ENCODE assay signal across 18 mouse cellular contexts in genomic region chr1:38448854-38449253, GRCm38 (mm10).
DNase-seq lines count a peak whose midpoint lies in the region; ATAC-seq and TF ChIP-seq lines count a peak whose summit lies in the region.
"Had no signal": no experiment of that assay in that cellular context is flagged by ENCODE, and none has a peak within 500 bp of the region (broad histone marks: within the 10 kb centered on the region; RNA-seq: fewer than 3 reads in every experiment).

No protein-coding gene starts in this region.

- peak; percentile 39; the same call in 1 of the 2 replicates for ATAC-seq in frontal cortex, adult (ENCODE audit: low TSS enrichment)
- no peak for ATAC-seq in kidney, postnatal 0 days (replicated peaks; ENCODE audit: low FRiP score, low read depth)
- ATAC-seq: forebrain, embryonic 13.5 days; intestine, postnatal 0 days had no signal

- H3K9me3 ChIP-seq in kidney, postnatal 0 days (replicated peaks; ENCODE audit: low read length) = no peaks in the 10 kb centered on the region
- no peaks in the 10 kb centered on the region for H3K9me3 ChIP-seq in limb, embryonic 10.5 days (replicated peaks)
- H3K9me3 ChIP-seq: forebrain, embryonic 13.5 days; heart, embryonic 13.5 days; hindbrain, embryonic 13.5 days; limb, embryonic 15.5 days had no signal

- H3K36me3 ChIP-seq in kidney, postnatal 0 days (ENCODE audit: insufficient read depth, low read length) = no peaks in the 10 kb centered on the region
- peaks cover 9% of the 10 kb centered on the region; the same call in 1 of the 2 replicates for H3K36me3 ChIP-seq in limb, embryonic 10.5 days
- H3K36me3 ChIP-seq: heart, embryonic 13.5 days; hindbrain, embryonic 13.5 days; limb, embryonic 15.5 days had no signal

- no peaks in the 10 kb centered on the region for H3K27me3 ChIP-seq in kidney, postnatal 0 days (ENCODE audit: insufficient read depth, low read length)
- no peaks in the 10 kb centered on the region for H3K27me3 ChIP-seq in limb, embryonic 10.5 days (ENCODE audit: low read depth, poor library complexity, severe bottlenecking)
- H3K27me3 ChIP-seq: forebrain, embryonic 13.5 days; heart, embryonic 13.5 days; hindbrain, embryonic 13.5 days; limb, embryonic 15.5 days had no signal

- DNase-seq in frontal cortex, postnatal 25 days (ENCODE audit: low spot score in 2 of 2) = no peak
- peak; percentile 50 for DNase-seq in kidney, postnatal 0 days (ENCODE audit: low spot score)
- no peak for DNase-seq in kidney, postnatal 10 days
- DNase-seq in 416B (ENCODE audit: low read depth) = peak; percentile 26
- DNase-seq in limb, embryonic 10.5 days (ENCODE audit: low spot score) = no peak
- DNase-seq in yolk sac, embryonic 10.5 days (ENCODE audit: low spot score) = no peak
- DNase-seq in thymus, postnatal 14 days = no peak
- DNase-seq: adrenal gland, adult 2 months; cerebellum, postnatal 10 days; right cerebral cortex, postnatal 4 days; thymus, postnatal 25 days had no signal

- H3K4me2 ChIP-seq in kidney, postnatal 0 days (ENCODE audit: low read length) = no peak overlapping the region
- H3K4me2 ChIP-seq: forebrain, embryonic 13.5 days; heart, embryonic 13.5 days; hindbrain, embryonic 13.5 days; limb, embryonic 15.5 days had no signal

- no peak for TF ChIP-seq CTCF in kidney, postnatal 0 days (IDR thresholded peaks at IDR 0.05; ENCODE audit: low read depth)

- 36% methylated on average over 3 of the region's 3 CpGs for WGBS in kidney, postnatal 0 days
- 41% methylated on average over 3 of the region's 3 CpGs for WGBS in limb, embryonic 10.5 days

- no peak overlapping the region for H3K9ac ChIP-seq in kidney, postnatal 0 days (ENCODE audit: low read depth, low read length)
- H3K9ac ChIP-seq: forebrain, embryonic 13.5 days; heart, embryonic 13.5 days; hindbrain, embryonic 13.5 days; limb, embryonic 15.5 days had no signal

- no peak overlapping the region for H3K4me3 ChIP-seq in kidney, postnatal 0 days (replicated peaks; ENCODE audit: low read depth, low read length)
- no peak overlapping the region for H3K4me3 ChIP-seq in limb, embryonic 10.5 days
- H3K4me3 ChIP-seq: forebrain, embryonic 13.5 days; heart, embryonic 13.5 days; hindbrain, embryonic 13.5 days; layer of hippocampus, adult 2 months; limb, embryonic 15.5 days had no signal

- 0 out of 2 replicates have a peak, but pooled peaks cover 4% of the 10 kb centered on the region for H3K4me1 ChIP-seq in kidney, postnatal 0 days (replicated peaks; ENCODE audit: insufficient read depth, low read length)
- H3K4me1 ChIP-seq in limb, embryonic 10.5 days = peaks cover 46% of the 10 kb centered on the region

- no peak overlapping the region for H3K27ac ChIP-seq in kidney, postnatal 0 days
- H3K27ac ChIP-seq in limb, embryonic 10.5 days = peak overlapping the region; percentile 51; the same call in 1 of the 2 replicates
- H3K27ac ChIP-seq: forebrain, embryonic 13.5 days; heart, embryonic 13.5 days; hindbrain, embryonic 13.5 days; layer of hippocampus, adult 2 months; limb, embryonic 15.5 days had no signal

Comparison
In these comparisons a context has a peak if more than half of its experiments do, and no peak if none do; other contexts are left out.
1. DNase-seq: peak in kidney, postnatal 0 days (single experiment) and 416B (single experiment); none in frontal cortex, postnatal 25 days (0 of 2), kidney, postnatal 10 days (single experiment), limb, embryonic 10.5 days (single experiment), yolk sac, embryonic 10.5 days (single experiment) and thymus, postnatal 14 days (single experiment).